14 mouse cellular contexts compared by ENCODE assay signal in genomic region chr13:89797721-89798120, GRCm38 (mm10). TPM values are rescaled to one million over a fixed set of nuclear protein-coding genes. Genes with fewer than 3 reads are reported as not detected.
A peak's percentile ranks its signal among the peaks of the same experiment; 100 is the strongest.
DNase-seq lines count a peak whose midpoint lies in the region; ATAC-seq and TF ChIP-seq lines count a peak whose summit lies in the region.
"Had no signal": no experiment of that assay in that cellular context is flagged by ENCODE, and none has a peak within 500 bp of the region (broad histone marks: within the 10 kb centered on the region; RNA-seq: fewer than 3 reads in every experiment).

No protein-coding gene starts in this region.

- 52% methylated on average over 3 of the region's 3 CpGs for WGBS in embryonic facial prominence, embryonic 12.5 days
- whole genome bisulfite sequencing in embryonic facial prominence, embryonic 10.5 days, result 51% methylated on average over 3 of the region's 3 CpGs
- 2% methylated on average over 3 of the region's 3 CpGs for WGBS in forebrain, embryonic 13.5 days
- whole genome bisulfite sequencing in hindbrain, embryonic 16.5 days, result 11% methylated on average over 3 of the region's 3 CpGs
- WGBS in neural tube, embryonic 14.5 days, result 12% methylated on average over 3 of the region's 3 CpGs

- H3K36me3 ChIP-seq in embryonic facial prominence, embryonic 12.5 days, result no peaks in the 10 kb centered on the region
- no peaks in the 10 kb centered on the region for H3K36me3 ChIP-seq in embryonic facial prominence, embryonic 10.5 days (replicated peaks)
- H3K36me3 ChIP-seq in forebrain, embryonic 13.5 days (ENCODE audit: poor library complexity, severe bottlenecking), result no peaks in the 10 kb centered on the region
- H3K36me3 ChIP-seq in hindbrain, embryonic 16.5 days (ENCODE audit: control insufficient read depth, insufficient read depth, low read length), result no peaks in the 10 kb centered on the region
- no peaks in the 10 kb centered on the region for H3K36me3 ChIP-seq in neural tube, embryonic 14.5 days (ENCODE audit: control insufficient read depth, insufficient read depth, low read length)
- H3K36me3 ChIP-seq: embryonic facial prominence, embryonic 13.5 days; heart, embryonic 13.5 days; liver, embryonic 15.5 days had no signal

- no peaks in the 10 kb centered on the region for H3K27me3 ChIP-seq in embryonic facial prominence, embryonic 12.5 days
- no peaks in the 10 kb centered on the region for H3K27me3 ChIP-seq in embryonic facial prominence, embryonic 10.5 days (replicated peaks; ENCODE audit: low read depth, poor library complexity, severe bottlenecking)
- H3K27me3 ChIP-seq in forebrain, embryonic 13.5 days, result no peaks in the 10 kb centered on the region
- H3K27me3 ChIP-seq in hindbrain, embryonic 16.5 days (replicated peaks; ENCODE audit: control insufficient read depth, insufficient read depth, low read length), result no peaks in the 10 kb centered on the region
- H3K27me3 ChIP-seq in neural tube, embryonic 14.5 days (ENCODE audit: control insufficient read depth, insufficient read depth, low read length), result no peaks in the 10 kb centered on the region
- H3K27me3 ChIP-seq: embryonic facial prominence, embryonic 13.5 days; heart, embryonic 13.5 days; liver, embryonic 15.5 days had no signal

- H3K4me1 ChIP-seq in embryonic facial prominence, embryonic 12.5 days, result no peaks in the 10 kb centered on the region
- H3K4me1 ChIP-seq in embryonic facial prominence, embryonic 10.5 days, result no peaks in the 10 kb centered on the region
- peaks cover 9% of the 10 kb centered on the region; the same call in 1 of the 2 replicates for H3K4me1 ChIP-seq in forebrain, embryonic 13.5 days
- H3K4me1 ChIP-seq in hindbrain, embryonic 16.5 days (ENCODE audit: control insufficient read depth, insufficient read depth, low read depth, low read length), result 0 out of 2 replicates have a peak, but pooled peaks cover 2% of the 10 kb centered on the region
- no peaks in the 10 kb centered on the region for H3K4me1 ChIP-seq in neural tube, embryonic 14.5 days (ENCODE audit: control insufficient read depth, insufficient read depth, low read length)
- H3K4me1 ChIP-seq: embryonic facial prominence, embryonic 13.5 days; liver, embryonic 15.5 days had no signal

- no peak overlapping the region for H3K4me3 ChIP-seq in embryonic facial prominence, embryonic 12.5 days
- H3K4me3 ChIP-seq in embryonic facial prominence, embryonic 10.5 days, result no peak overlapping the region
- no peak overlapping the region for H3K4me3 ChIP-seq in forebrain, embryonic 13.5 days
- H3K4me3 ChIP-seq in hindbrain, embryonic 16.5 days (ENCODE audit: low read length), result no peak overlapping the region
- no peak overlapping the region for H3K4me3 ChIP-seq in neural tube, embryonic 14.5 days (ENCODE audit: low read depth, low read length)
- H3K4me3 ChIP-seq in layer of hippocampus, adult 2 months, result no peak overlapping the region
- H3K4me3 ChIP-seq in left cerebral cortex, adult 2 months, result no peak overlapping the region
- H3K4me3 ChIP-seq: embryonic facial prominence, embryonic 13.5 days; heart, embryonic 13.5 days; liver, embryonic 15.5 days had no signal

- no peak overlapping the region for H3K4me2 ChIP-seq in embryonic facial prominence, embryonic 12.5 days (replicated peaks)
- no peak overlapping the region for H3K4me2 ChIP-seq in forebrain, embryonic 13.5 days
- no peak overlapping the region for H3K4me2 ChIP-seq in hindbrain, embryonic 16.5 days (ENCODE audit: low read length)
- no peak overlapping the region; the same call in 1 of the 2 replicates for H3K4me2 ChIP-seq in neural tube, embryonic 14.5 days (ENCODE audit: low read depth, low read length)
- H3K4me2 ChIP-seq: embryonic facial prominence, embryonic 13.5 days; heart, embryonic 13.5 days; liver, embryonic 15.5 days had no signal

- no peaks in the 10 kb centered on the region for H3K9me3 ChIP-seq in embryonic facial prominence, embryonic 12.5 days
- no peaks in the 10 kb centered on the region for H3K9me3 ChIP-seq in embryonic facial prominence, embryonic 10.5 days
- H3K9me3 ChIP-seq in forebrain, embryonic 13.5 days (replicated peaks), result no peaks in the 10 kb centered on the region
- H3K9me3 ChIP-seq in hindbrain, embryonic 16.5 days (ENCODE audit: control insufficient read depth, low read length), result no peaks in the 10 kb centered on the region
- no peaks in the 10 kb centered on the region for H3K9me3 ChIP-seq in neural tube, embryonic 14.5 days (ENCODE audit: control insufficient read depth, low read length)
- H3K9me3 ChIP-seq: embryonic facial prominence, embryonic 13.5 days; heart, embryonic 13.5 days; liver, embryonic 15.5 days had no signal

- 0 out of 2 replicates have a peak, but pooled peaks have one; percentile 47 for ATAC-seq in embryonic facial prominence, embryonic 12.5 days (ENCODE audit: insufficient number of reproducible peaks, insufficient read depth, low FRiP score, low TSS enrichment)
- ATAC-seq in forebrain, embryonic 13.5 days, result peak; percentile 99
- ATAC-seq in hindbrain, embryonic 16.5 days, result peak; percentile 94
- peak; percentile 95 for ATAC-seq in neural tube, embryonic 14.5 days (ENCODE audit: low read depth)

- H3K9ac ChIP-seq in embryonic facial prominence, embryonic 12.5 days, result no peak overlapping the region
- no peak overlapping the region for H3K9ac ChIP-seq in forebrain, embryonic 13.5 days
- no peak overlapping the region for H3K9ac ChIP-seq in hindbrain, embryonic 16.5 days (ENCODE audit: low read depth, low read length)
- H3K9ac ChIP-seq in neural tube, embryonic 14.5 days (replicated peaks; ENCODE audit: low read depth, low read length), result no peak overlapping the region
- H3K9ac ChIP-seq: embryonic facial prominence, embryonic 13.5 days; heart, embryonic 13.5 days; liver, embryonic 15.5 days had no signal

- intact Hi-C loops in left cerebral cortex, adult 2 months (cut with DNase I), result no loop called here

- DNase-seq in embryonic facial prominence, embryonic 10.5 days (ENCODE audit: low spot score), result no peak
- DNase-seq in right cerebral cortex, adult 2 months (ENCODE audit: low spot score in 2 of 2), result no peak
- no peak for DNase-seq in layer of hippocampus, adult 2 months (ENCODE audit: low spot score in 2 of 2)
- no peak for DNase-seq in left cerebral cortex, adult 2 months (ENCODE audit: extremely low spot score in 1 of 2, low spot score in 2 of 2)
- DNase-seq: cerebellum, adult 9-10 months; kidney, adult 9 months; thymus, postnatal 4 days had no signal

- no peak for TF ChIP-seq CTCF in layer of hippocampus, adult 2 months (conservative IDR thresholded peaks at IDR 0.05)
- TF ChIP-seq CTCF in left cerebral cortex, adult 2 months (IDR thresholded peaks at IDR 0.05), result no peak

- no peak overlapping the region for H3K27ac ChIP-seq in embryonic facial prominence, embryonic 12.5 days
- no peak overlapping the region for H3K27ac ChIP-seq in embryonic facial prominence, embryonic 10.5 days (replicated peaks)
- no peak overlapping the region for H3K27ac ChIP-seq in forebrain, embryonic 13.5 days
- no peak overlapping the region for H3K27ac ChIP-seq in hindbrain, embryonic 16.5 days (ENCODE audit: low read depth, low read length)
- no peak overlapping the region for H3K27ac ChIP-seq in neural tube, embryonic 14.5 days (ENCODE audit: low read depth, low read length)
- H3K27ac ChIP-seq in layer of hippocampus, adult 2 months, result no peak overlapping the region
- no peak overlapping the region for H3K27ac ChIP-seq in left cerebral cortex, adult 2 months
- H3K27ac ChIP-seq: embryonic facial prominence, embryonic 13.5 days; heart, embryonic 13.5 days; liver, embryonic 15.5 days had no signal

RNA-seq across cellular contexts. Expression of gene Vcan, which starts 55.4 kb away (rescaled TPM):
- 119 and 120 TPM in 2 replicates for polyA plus RNA-seq in embryonic facial prominence, embryonic 12.5 days (2016; fragmentation: Nextera tagmentation; extraction: Ambion mirVana)
- polyA plus RNA-seq in embryonic facial prominence, embryonic 10.5 days (2016; fragmentation: Nextera tagmentation; extraction: Ambion mirVana), result 62.9 and 69.5 TPM in 2 replicates
- 53.8 and 59.9 TPM in 2 replicates for polyA plus RNA-seq in forebrain, embryonic 13.5 days (2015; fragmentation: Nextera tagmentation; extraction: Ambion mirVana)
- polyA plus RNA-seq in hindbrain, embryonic 16.5 days (2015; fragmentation: Nextera tagmentation; extraction: Ambion mirVana), result 29.3 and 32.0 TPM in 2 replicates
- polyA plus RNA-seq in neural tube, embryonic 14.5 days (2014; fragmentation: Nextera tagmentation; extraction: Ambion mirVana), result 17.9 and 19.8 TPM in 2 replicates
- 10 to 100 TPM; 15.7 to 16.8 TPM for total RNA-seq in layer of hippocampus, adult 2 months (2021)
- 10 to 100 TPM; 14.1 to 14.4 TPM for total RNA-seq in left cerebral cortex, adult 2 months (2021)

Comparison
In these comparisons a context has a peak if more than half of its experiments do, and no peak if none do; other contexts are left out.
1. ATAC-seq: peak in every context shown above with its lines; median percentile 99 in forebrain, embryonic 13.5 days; 95 in neural tube, embryonic 14.5 days; 94 in hindbrain, embryonic 16.5 days; 47 in embryonic facial prominence, embryonic 12.5 days.